Mouse (Mus musculus) liver, postnatal 0 days (tissue): ENCODE data around the gene Sept8.

ENCODE experiments used
- CTCF ChIP-seq: sonication (generic); IDR thresholded peaks from 2 replicates; pipeline ENCODE4 v1.5.1; 2016; ENCODE audit warnings: antibody characterized with exemption, low read depth
- EP300 ChIP-seq: IDR thresholded peaks from 2 replicates; pipeline ENCODE4 v1.6.1; 2016; ENCODE audit warnings: antibody characterized with exemption, low read depth, mild to moderate bottlenecking

DNA sequence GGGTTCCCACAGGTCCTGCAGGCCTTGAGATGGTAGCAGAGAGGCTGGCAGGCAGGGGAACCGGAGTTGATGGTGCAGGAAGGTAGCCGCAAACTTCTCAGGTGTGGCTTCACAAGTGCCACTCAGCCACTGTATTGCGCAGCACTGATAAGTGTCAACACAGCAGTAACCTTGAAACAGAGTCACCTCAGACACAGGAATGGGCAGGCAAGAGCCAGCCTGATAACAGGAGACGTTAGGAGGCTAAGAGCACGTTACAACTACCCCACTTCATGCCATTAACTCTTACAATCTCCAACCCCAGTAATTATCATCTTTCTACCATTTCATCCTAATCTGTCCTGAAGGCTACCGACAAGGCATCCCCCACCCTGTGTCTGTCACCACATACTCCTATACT is 28.5 kb downstream of the Sept8 start:
- no peak for TF ChIP-seq CTCF
- TF ChIP-seq EP300, result peak; percentile 82
